Mouse (Mus musculus): ENCODE measurements around the gene Vmn1r231.

The Vmn1r231 gene

DNA sequence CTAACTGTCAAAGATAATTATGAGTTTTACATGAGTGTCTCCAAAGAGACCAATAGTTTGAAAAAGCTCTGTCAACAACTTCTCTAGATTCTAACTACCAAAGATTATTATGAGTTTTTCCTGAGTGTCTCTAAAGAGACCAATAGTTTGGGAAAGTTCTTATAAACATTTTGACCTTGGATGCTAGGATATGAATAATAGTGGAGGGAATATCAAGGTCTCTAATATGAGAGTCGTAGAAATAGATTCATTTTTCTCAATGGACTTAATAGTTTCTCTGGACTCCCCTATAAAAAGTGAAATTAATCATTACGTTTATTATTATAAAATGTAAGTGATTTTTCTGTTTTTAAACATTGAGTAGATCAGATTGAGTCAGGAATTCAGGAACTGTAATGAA, at the start of gene Vmn1r231:
Vmn1r231 (minus strand) TSS at position 101 of the 400 bp plus-strand sequence.
- DNase-seq (ENCODE audit: low read depth, low spot score), result no peak

DNA sequence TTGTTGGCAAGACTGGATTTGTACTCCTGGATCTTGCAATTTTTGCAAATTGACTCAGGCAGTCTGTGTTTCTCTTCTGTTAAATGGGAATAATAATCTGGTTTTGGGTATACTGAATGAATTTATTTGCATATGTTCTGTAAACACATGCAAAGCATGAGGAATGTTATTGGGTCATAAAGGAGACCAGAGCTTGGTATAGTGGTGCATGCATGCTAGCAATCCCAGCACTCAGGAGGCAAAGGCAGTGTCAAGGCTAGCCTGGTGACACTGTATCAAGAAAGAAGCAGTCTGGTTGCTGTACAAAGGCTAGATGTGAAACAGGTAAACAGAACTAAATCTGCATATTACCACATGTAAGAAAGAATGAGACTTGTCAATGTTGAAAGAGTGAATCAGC, 41.7 kb upstream of the Vmn1r231 start:
- DNase-seq (ENCODE audit: low read depth, low spot score), result no peak

- no peak for DNase-seq (ENCODE audit: low read depth, low spot score)
These were observed 41.2 kb upstream of the Vmn1r231 start for GRCm38 (mm10) chr17:20946026-20946565.

- peak; percentile 100 for DNase-seq (ENCODE audit: low read depth, low spot score)
These were observed 40.3 kb upstream of the Vmn1r231 start, which contains the start of gene Ppp2r1a for GRCm38 (mm10) chr17:20944985-20945891. TSS of gene Ppp2r1a (plus strand) at chr17:20945311.

GRCm38 (mm10) chr17:20944226-20944625, 39.3 kb upstream of the Vmn1r231 start:
- no peak for DNase-seq (ENCODE audit: low read depth, low spot score)

DNA sequence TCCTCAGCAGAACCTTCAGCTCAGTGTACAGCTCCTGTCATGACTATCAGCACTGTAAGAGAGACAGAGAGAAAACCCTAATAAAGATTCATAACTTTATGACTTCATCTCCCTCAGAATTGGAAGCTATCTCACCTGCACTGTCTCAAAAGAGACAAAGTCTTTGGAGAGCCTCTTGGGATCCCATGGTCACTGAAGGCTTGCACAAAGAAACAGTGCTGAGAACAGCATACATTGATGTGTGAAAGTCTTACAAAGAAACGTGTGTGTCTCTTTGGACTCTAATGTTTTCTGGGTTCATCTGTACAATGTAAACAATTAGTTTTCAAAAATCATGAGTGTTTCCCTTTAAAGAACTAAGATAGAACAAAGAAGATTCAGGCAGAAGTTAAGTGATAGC, 14.7 kb upstream of the Vmn1r231 start, which contains the start of gene Vmn1r232:
Vmn1r232 (minus strand) TSS at position 101 of the 400 bp plus-strand sequence.
- no peak for DNase-seq (ENCODE audit: low read depth, low spot score)

DNA sequence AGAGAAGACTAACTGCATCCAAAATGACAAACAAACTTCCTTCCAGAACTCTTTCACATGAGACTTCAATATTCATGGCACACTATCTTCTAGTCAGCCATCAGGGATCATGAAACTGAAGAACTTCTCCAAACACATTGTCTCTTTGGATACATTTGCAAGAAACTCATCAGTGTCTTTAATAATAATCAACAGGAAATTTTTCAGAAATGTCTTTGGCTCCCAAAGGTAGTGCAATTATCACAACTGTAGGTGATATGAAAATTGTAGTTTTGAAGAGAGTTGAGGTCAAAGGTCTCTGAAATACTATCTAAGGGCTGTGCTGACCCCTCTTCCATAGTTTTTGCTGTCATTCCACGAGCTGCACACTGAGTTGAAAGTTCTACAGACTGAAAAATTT, 64.7 kb downstream of the Vmn1r231 start, which contains the start of gene Vmn1r230:
Vmn1r230 (plus strand) TSS at position 301 of the 400 bp plus-strand sequence.
- DNase-seq (ENCODE audit: low read depth, low spot score), result no peak

All from retina, adult 2 months (tissue).